Mouse (Mus musculus) kidney, embryonic 14.5 days (tissue): ENCODE measurements around the gene Ncoa1. TPM values are rescaled to one million over a fixed set of nuclear protein-coding genes. Genes with fewer than 3 reads are reported as not detected.

Experiments
- ATAC-seq: fragments of 200-750 bp; cut with Nextera tagmentation; 2 replicates; pipeline ENCODE4 v1.8.0; 2017; ENCODE audit warnings: moderate number of reproducible peaks, mild to moderate bottlenecking, moderate TSS enrichment, moderate library complexity; ENCODE audit not compliant: low FRiP score, low TSS enrichment
- H3K27ac ChIP-seq: fragments of 300-500 bp; sonication (generic); 2 replicates; pipeline ENCODE4 v1.5.1; 2014; ENCODE audit warnings: low read depth, mild to moderate bottlenecking, low read length, moderate library complexity, mixed read lengths
- H3K27me3 ChIP-seq: fragments of 300-500 bp; sonication (generic); 2 replicates; pipeline ENCODE4 v1.6.1; 2014; ENCODE audit warnings: mild to moderate bottlenecking, low read length; ENCODE audit not compliant: control insufficient read depth, insufficient read depth
- H3K36me3 ChIP-seq: fragments of 300-500 bp; sonication (generic); 2 replicates; pipeline ENCODE4 v1.6.1; 2014; ENCODE audit warnings: low read length, mixed read lengths; ENCODE audit not compliant: control insufficient read depth, insufficient read depth
- H3K4me1 ChIP-seq: fragments of 300-500 bp; sonication (generic); 2 replicates; pipeline ENCODE4 v1.6.1; 2014; ENCODE audit warnings: low read length, mixed read lengths; ENCODE audit not compliant: control insufficient read depth, insufficient read depth
- H3K4me2 ChIP-seq: fragments of 300-500 bp; sonication (generic); replicated peaks from 2 replicates; pipeline ENCODE4 v1.6.1; 2014; ENCODE audit warnings: low read depth, mild to moderate bottlenecking, low read length
- H3K4me3 ChIP-seq: fragments of 300-500 bp; sonication (generic); 2 replicates; pipeline ENCODE4 v1.5.1; 2014; ENCODE audit warnings: mild to moderate bottlenecking, low read length
- H3K9ac ChIP-seq: fragments of 300-500 bp; sonication (generic); 2 replicates; pipeline ENCODE4 v1.6.1; 2014; ENCODE audit warnings: low read depth, mild to moderate bottlenecking, low read length, moderate library complexity
- H3K9me3 ChIP-seq: fragments of 300-500 bp; sonication (generic); 2 replicates; pipeline ENCODE4 v1.6.1; 2016; ENCODE audit warnings: low read length; ENCODE audit not compliant: control insufficient read depth
- WGBS: fragments of 180-500 bp; shearing (Covaris S2); extraction: QIAGEN DNeasy Blood & Tissue Kit; methylation state at CpG from one replicate; pipeline ENCODE4 v1.1.7; 2014; 5-methylcytosine and 5-hydroxymethylcytosine counted together
- polyA plus RNA-seq: library from polyadenylated mRNA; unstranded; fragments of >200 nt; fragmentation: Nextera tagmentation; extraction: Ambion mirVana; gene quantifications from 2 replicates; pipeline ENCODE4 v1.2.1, GENCODE M21; 2014

The Ncoa1 gene
- polyA plus RNA-seq, 1 experiment from 2014 or later: 10.6 TPM

GRCm38 (mm10) chr12:4480250-4480649 is 3.3 kb upstream of the Ncoa1 start:
- peaks cover 11% of the 10 kb centered on the region; the same call in 1 of the 2 replicates for H3K4me1 ChIP-seq
- WGBS: 84% methylated on average over 4 of the region's 4 CpGs
- H3K36me3 ChIP-seq: no peaks in the 10 kb centered on the region
- H3K4me2 ChIP-seq: no peak overlapping the region
- no peak overlapping the region for H3K9ac ChIP-seq
- H3K9me3 ChIP-seq: no peaks in the 10 kb centered on the region
- no peaks in the 10 kb centered on the region for H3K27me3 ChIP-seq
- ATAC-seq: no peak
- no peak overlapping the region for H3K27ac ChIP-seq
- no peak overlapping the region for H3K4me3 ChIP-seq

- WGBS: 53% methylated on average over 3 of the region's 3 CpGs
- no peak overlapping the region for H3K4me2 ChIP-seq
- peaks cover 15% of the 10 kb centered on the region; the same call in 1 of the 2 replicates for H3K4me1 ChIP-seq
- no peak for ATAC-seq
- H3K4me3 ChIP-seq: no peak overlapping the region
- H3K9me3 ChIP-seq: no peaks in the 10 kb centered on the region
- no peak overlapping the region for H3K27ac ChIP-seq
- no peaks in the 10 kb centered on the region for H3K27me3 ChIP-seq
- no peak overlapping the region for H3K9ac ChIP-seq
- H3K36me3 ChIP-seq: no peaks in the 10 kb centered on the region
Measured at GRCm38 (mm10) chr12:4479171-4479881, 2.3 kb upstream of the Ncoa1 start.

DNA sequence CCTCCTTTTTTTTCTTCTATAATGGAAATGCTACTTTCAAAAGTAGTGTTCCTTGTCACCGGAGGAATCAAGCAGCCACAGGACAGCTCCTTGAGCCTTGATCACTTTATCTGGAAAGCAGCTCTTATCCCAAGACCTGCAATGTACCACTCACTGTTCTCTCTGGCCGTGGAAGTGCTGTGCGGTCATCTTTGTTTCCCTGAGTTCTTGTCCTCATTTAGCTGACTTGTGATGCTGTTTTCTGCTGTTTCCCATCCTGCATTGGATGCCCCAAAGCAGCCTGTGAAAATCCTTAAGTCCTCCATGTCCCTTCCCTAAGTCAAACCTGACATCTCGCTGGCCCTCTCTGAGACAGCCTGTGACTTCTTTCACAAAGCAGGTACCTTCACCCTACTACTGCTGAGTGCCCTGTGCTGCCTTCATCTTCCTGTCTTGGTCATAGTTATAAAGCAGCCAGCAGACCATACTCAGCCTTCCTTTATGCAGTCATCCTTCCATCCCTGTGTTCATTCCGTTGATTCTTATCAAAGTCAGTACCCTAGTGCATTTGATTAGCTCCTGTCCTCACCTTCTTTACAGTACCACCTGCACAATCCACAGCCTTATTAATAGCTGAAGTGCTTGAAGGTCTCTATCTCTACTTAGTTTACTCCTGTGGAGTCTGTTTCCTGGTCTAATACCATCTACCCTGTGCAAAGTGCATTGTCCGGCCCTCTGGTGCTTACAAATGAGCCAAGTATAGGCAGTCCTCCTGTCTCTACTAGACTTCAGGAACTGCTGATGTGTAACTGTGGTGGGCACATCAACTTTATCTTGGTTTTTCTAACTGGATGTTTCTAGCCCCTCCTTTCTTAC is 1.2 kb upstream of the Ncoa1 start:
- Histone ChIP-seq H3K4me2 (no peak overlapping the region), H3K9me3 (no peaks in the 10 kb centered on the region), H3K4me1 (peaks cover 15% of the 10 kb centered on the region; the same call in 1 of the 2 replicates), H3K4me3 (no peak overlapping the region), H3K27me3 (no peaks in the 10 kb centered on the region; the same call in 1 of the 2 replicates), H3K27ac (no peak overlapping the region), H3K9ac (no peak overlapping the region), H3K36me3 (no peaks in the 10 kb centered on the region)
- WGBS: 79% methylated on average over 6 of the region's 6 CpGs
- no peak for ATAC-seq

GRCm38 (mm10) chr12:4476291-4476831 is 621 bp downstream of the Ncoa1 start:
- H3K27me3 ChIP-seq: no peaks in the 10 kb centered on the region; the same call in 1 of the 2 replicates
- H3K9ac ChIP-seq: peak overlapping the region; percentile 86
- WGBS: under 1% methylated on average over 39 of the region's 73 CpGs
- peak overlapping the region; percentile 80 for H3K4me3 ChIP-seq
- H3K36me3 ChIP-seq: no peaks in the 10 kb centered on the region
- H3K4me2 ChIP-seq: peak overlapping the region; percentile 94
- H3K9me3 ChIP-seq: no peaks in the 10 kb centered on the region
- H3K27ac ChIP-seq: no peak overlapping the region; the same call in 1 of the 2 replicates
- H3K4me1 ChIP-seq: peaks cover 11% of the 10 kb centered on the region; the same call in 1 of the 2 replicates
- ATAC-seq: peak; percentile 84

GRCm38 (mm10) chr12:4475251-4475993 is 1.6 kb downstream of the Ncoa1 start:
- Histone ChIP-seq H3K27me3 (no peaks in the 10 kb centered on the region; the same call in 1 of the 2 replicates), H3K9me3 (no peaks in the 10 kb centered on the region), H3K4me1 (peaks cover 11% of the 10 kb centered on the region; the same call in 1 of the 2 replicates), H3K4me3 (peak overlapping the region; percentile 80), H3K27ac (no peak overlapping the region), H3K4me2 (peak overlapping the region; percentile 94), H3K36me3 (no peaks in the 10 kb centered on the region), H3K9ac (peak overlapping the region; percentile 86; the same call in 1 of the 2 replicates)
- ATAC-seq: no peak
- 6% methylated on average over 18 of the region's 18 CpGs for WGBS

GRCm38 (mm10) chr12:4469115-4469514 is 7.9 kb downstream of the Ncoa1 start:
- Histone ChIP-seq H3K4me2 (no peak overlapping the region), H3K9me3 (no peaks in the 10 kb centered on the region), H3K4me3 (no peak overlapping the region), H3K9ac (no peak overlapping the region), H3K36me3 (no peaks in the 10 kb centered on the region), H3K4me1 (no peaks in the 10 kb centered on the region), H3K27ac (no peak overlapping the region), H3K27me3 (no peaks in the 10 kb centered on the region; the same call in 1 of the 2 replicates)
- no peak for ATAC-seq
- WGBS: 73% methylated on average over 2 of the region's 2 CpGs

DNA sequence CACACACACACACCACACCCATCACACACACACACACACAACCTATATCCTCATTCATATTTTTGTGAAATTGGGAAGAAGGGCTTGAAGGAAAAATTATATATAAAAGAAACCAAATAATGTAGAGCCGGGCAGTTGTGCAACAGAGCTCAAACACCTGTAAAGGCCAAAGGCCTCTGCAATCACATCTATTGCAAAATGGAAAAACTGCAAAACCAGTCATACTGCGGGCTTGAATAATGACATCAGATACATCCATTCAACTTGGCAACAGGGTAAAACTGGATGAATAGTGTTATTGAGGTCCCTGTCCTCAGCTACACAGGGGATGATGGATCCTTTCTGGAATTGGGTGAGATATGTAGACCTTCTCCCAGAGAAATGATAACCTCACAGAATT is 13.3 kb downstream of the Ncoa1 start:
- Histone ChIP-seq H3K36me3 (no peaks in the 10 kb centered on the region), H3K4me1 (no peaks in the 10 kb centered on the region), H3K4me3 (no peak overlapping the region), H3K9me3 (no peaks in the 10 kb centered on the region), H3K9ac (no peak overlapping the region), H3K27ac (no peak overlapping the region), H3K4me2 (no peak overlapping the region), H3K27me3 (no peaks in the 10 kb centered on the region)
- WGBS: 94% methylated on average over 2 of the region's 2 CpGs
- ATAC-seq: no peak

- Histone ChIP-seq H3K27ac (no peak overlapping the region), H3K9ac (no peak overlapping the region), H3K9me3 (no peaks in the 10 kb centered on the region), H3K4me1 (no peaks in the 10 kb centered on the region), H3K36me3 (no peaks in the 10 kb centered on the region), H3K4me3 (no peak overlapping the region), H3K4me2 (no peak overlapping the region), H3K27me3 (no peaks in the 10 kb centered on the region)
- WGBS: 95% methylated on average over 1 of the region's 1 CpGs
- no peak for ATAC-seq
Measured at GRCm38 (mm10) chr12:4462420-4462819, 14.6 kb downstream of the Ncoa1 start.
